Mouse (Mus musculus): ENCODE measurements around the gene Apoh.

DNA sequence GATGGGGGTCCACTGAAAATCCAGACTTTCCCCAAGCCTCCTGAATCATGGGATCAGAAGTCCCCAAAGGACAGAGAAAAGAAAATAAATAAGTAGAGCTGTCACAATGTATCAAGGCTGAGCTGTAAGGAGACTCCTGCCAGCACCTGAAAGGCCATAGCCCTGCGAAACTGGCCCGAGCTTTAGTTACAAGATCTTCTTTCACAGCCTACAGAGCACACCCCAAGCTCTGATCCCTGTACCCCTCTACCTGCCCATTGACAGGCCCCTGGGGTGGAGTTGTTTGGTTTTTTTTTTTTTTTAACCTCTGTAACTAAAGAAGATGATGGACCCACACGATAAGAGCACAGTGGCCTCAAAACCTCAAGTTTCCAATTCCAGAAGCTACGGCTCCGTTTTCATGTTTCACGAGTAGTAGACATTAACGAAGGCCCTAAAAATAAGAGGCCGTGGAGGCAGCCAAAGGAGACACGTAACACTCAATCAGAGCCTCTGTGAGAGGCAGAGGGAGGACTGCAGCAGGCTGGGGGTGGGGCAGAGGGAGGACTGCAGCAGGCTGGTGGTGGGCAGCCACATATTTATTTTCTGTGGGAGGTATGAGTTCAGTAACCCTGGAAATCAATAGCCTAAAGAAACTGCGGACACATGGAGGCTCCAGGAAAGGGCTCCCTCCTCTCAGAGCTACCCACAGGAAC, 41.2 kb upstream of the Apoh start:
- TF ChIP-seq POLR2A (IDR thresholded peaks at IDR 0.05; ENCODE audit: borderline replicate concordance, extremely low read depth, low read depth, low read length) (no peak), CTCF (IDR thresholded peaks at IDR 0.05; ENCODE audit: insufficient read depth, low read length) (no peak)
